Mouse (Mus musculus): ENCODE measurements around the gene Prkch.

Gene Prkch

GRCm38 (mm10) chr12:73807228-73807627 lies 222.6 kb downstream of the Prkch start:
- DNase-seq = no peak

- peak; percentile 26 for DNase-seq
These were observed 225.6 kb downstream of the Prkch start for GRCm38 (mm10) chr12:73810041-73810795.

- no peak for DNase-seq
These were observed 226.3 kb downstream of the Prkch start for GRCm38 (mm10) chr12:73810903-73811302.

GRCm38 (mm10) chr12:73812198-73812597 lies 227.6 kb downstream of the Prkch start:
- no peak for DNase-seq

- no peak for DNase-seq
These were observed 228.7 kb downstream of the Prkch start for GRCm38 (mm10) chr12:73813016-73813900.

GRCm38 (mm10) chr12:73814056-73814735 lies 229.6 kb downstream of the Prkch start:
- no peak for DNase-seq

- no peak for DNase-seq
These were observed 230.3 kb downstream of the Prkch start for GRCm38 (mm10) chr12:73814897-73815296.

GRCm38 (mm10) chr12:73815463-73815862 lies 230.9 kb downstream of the Prkch start:
- no peak for DNase-seq

GRCm38 (mm10) chr12:73815892-73816291 lies 231.3 kb downstream of the Prkch start:
- no peak for DNase-seq

GRCm38 (mm10) chr12:73816866-73817265 lies 232.3 kb downstream of the Prkch start:
- DNase-seq = no peak

GRCm38 (mm10) chr12:73818801-73819200 lies 234.2 kb downstream of the Prkch start:
- DNase-seq = no peak

- no peak for DNase-seq
These were observed 236.6 kb downstream of the Prkch start for GRCm38 (mm10) chr12:73821176-73821575.

- no peak for DNase-seq
These were observed 237.7 kb downstream of the Prkch start for GRCm38 (mm10) chr12:73822331-73822730.

GRCm38 (mm10) chr12:73824828-73825227 lies 240.2 kb downstream of the Prkch start:
- DNase-seq = no peak

All from right cerebral cortex, adult 18-20 months (tissue).